Mouse (Mus musculus): ENCODE measurements at regions not wholly inside any gene's neighbourhood (a gene's known extent, or its start where the extent isn't known, plus 50 kb on each side); places are given as distances from the start of the nearest gene placed in this dataset.

- TF ChIP-seq CTCF (IDR thresholded peaks at IDR 0.05; ENCODE audit: control insufficient read depth, insufficient read depth, low read length) (no peak), POLR2A (IDR thresholded peaks at IDR 0.05; ENCODE audit: borderline replicate concordance, control insufficient read depth, low read depth, low read length) (no peak)
Observed at GRCm38 (mm10) chr8:125322561-125322960, 247.0 kb downstream of the Sipa1l2 start.
